Mouse (Mus musculus) layer of hippocampus, postnatal 25 days (tissue): ENCODE measurements at regions not wholly inside any gene's neighbourhood (a gene's known extent, or its start where the extent isn't known, plus 50 kb on each side); places are given as distances from the start of the nearest gene placed in this dataset.
"Not testable (repeated sequence)": the region's sequence is repeated elsewhere in the genome, so short reads cannot be mapped to it uniquely, and the experiment has no call there.

ENCODE experiments used
- DNase-seq, 2 experiments: peaks; one replicate each; pipeline ENCODE4 v3.0.0; 2022; ENCODE audit warnings: mixed read lengths in 2 of 2, low spot score in 1 of 2; ENCODE audit errors: extremely low spot score in 1 of 2

DNA sequence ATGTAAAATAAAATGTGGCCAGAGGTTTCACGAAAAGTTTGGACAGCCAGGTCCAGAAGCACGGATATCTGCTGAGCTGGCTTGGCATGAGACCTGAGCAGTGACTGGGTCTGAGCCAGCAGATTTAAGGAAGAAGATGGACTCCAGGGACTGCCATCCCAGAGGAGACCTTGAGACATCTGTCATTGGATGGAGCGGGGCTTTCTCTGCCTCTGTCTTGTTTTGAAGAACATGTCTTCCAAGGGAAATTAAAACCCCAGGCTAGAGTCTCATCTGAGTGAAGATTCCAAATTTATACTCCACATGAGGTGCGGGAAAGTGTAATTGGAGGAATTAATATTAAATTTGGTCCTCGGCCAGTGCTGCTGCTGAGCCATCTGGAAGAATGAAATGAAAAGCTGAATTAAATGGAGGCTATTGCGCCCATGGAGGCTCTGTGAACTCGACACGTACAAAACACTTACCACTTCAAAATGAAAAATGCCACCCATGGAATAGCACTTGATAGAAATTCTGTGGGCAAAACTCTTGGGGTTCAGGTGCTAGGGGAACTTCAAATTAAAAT is 129.8 kb upstream of the Adcy2 start:
- no peak for DNase-seq

- DNase-seq: no peak
Measured at GRCm38 (mm10) chr13:69127522-69127921, 128.2 kb upstream of the Adcy2 start.

- DNase-seq: not testable (repeated sequence)
Measured at GRCm38 (mm10) chr13:69118743-69119142, 119.4 kb upstream of the Adcy2 start.

DNA sequence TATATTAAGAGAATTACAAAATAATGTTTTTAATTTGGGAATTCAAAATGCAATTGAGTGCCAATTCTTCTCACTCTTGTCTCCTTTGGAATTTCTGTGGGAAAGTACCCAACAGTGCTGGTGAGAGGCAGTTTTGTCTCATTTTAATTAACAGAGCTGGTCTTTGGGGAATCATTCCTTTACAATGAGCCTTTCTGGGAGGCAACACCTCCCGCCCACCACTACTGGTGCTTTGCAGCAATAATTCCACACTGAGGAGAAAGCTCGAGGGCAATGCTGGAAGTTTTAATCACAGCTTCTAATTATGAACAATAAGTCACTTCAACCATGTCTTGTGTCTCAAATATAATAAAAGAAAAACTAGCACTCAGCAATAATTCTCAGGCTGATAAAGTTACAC is 109.8 kb upstream of the Adcy2 start:
- no peak for DNase-seq

DNA sequence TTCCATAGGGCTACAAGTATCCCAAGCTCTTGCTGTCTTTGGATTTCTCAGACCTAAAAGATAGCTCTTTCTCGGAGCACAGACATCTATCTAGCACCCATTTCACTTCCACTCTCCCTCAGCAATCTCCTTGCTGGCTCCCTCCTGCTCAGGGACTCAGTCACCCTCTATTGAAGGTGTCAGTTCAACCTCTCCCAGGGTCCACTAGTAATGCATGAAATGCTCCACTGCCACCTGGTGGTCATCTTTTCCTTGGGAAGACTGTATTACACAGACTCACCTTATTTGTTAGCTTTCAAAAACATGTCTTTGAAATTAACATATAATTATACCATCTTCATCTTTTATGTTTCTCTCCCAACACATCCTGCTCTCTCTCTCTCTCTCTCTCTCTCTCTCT is 87.3 kb upstream of the Adcy2 start:
- peak; percentile 42 to 80 for DNase-seq

- DNase-seq: no peak
Measured at GRCm38 (mm10) chr13:69070336-69070735, 71.0 kb upstream of the Adcy2 start.

- no peak for DNase-seq
Measured at GRCm38 (mm10) chr13:69069817-69070216, 70.5 kb upstream of the Adcy2 start.

DNA sequence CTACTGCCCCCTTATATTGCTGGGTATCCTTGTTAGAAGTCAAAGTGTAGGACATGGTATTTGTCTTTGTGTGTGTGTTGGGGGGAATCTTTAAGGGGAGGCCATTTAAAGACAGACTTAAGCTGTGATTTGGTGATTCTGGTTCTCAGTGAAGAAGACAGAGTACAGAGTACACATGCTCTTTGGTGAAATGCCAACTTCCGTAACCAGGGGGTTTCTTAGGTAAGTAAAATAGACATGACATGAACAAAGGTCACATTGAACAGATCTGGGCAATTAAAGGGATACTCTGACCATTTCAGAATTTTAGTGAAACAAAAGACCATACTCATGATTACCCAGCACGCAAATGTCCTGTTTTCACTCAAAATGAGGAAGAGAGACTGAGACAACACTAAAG is 67.3 kb upstream of the Adcy2 start:
- DNase-seq: no peak

- DNase-seq: no peak
Measured at GRCm38 (mm10) chr13:69065285-69065684, 65.9 kb upstream of the Adcy2 start.

- DNase-seq: no peak
Measured at GRCm38 (mm10) chr13:69062692-69063233, 63.4 kb upstream of the Adcy2 start.

DNA sequence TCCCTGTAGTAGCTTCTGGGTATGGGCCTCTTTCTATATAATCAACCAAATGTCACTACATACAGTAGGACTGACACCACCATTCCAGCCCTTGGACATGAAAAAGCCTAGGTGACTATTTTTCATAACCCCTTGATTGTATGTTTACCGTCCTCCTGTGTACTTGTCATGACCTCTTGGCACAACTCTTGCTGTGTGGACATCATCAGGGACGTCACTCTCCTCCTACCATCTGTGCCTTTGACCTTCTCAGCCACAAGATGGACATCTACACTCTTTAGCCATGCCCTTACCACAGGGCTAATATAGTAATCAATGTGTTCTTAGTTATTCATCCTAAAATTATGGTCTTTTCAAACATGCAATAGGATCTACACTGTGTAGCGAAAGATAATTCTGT is 62.1 kb upstream of the Adcy2 start:
- no peak for DNase-seq
